Mouse (Mus musculus) bone marrow macrophage, adult 2 months (primary cell): ENCODE measurements around the gene Angel1. TPM values are rescaled to one million over a fixed set of nuclear protein-coding genes. Genes with fewer than 3 reads are reported as not detected.
A peak's percentile ranks its signal among the peaks of the same experiment; 100 is the strongest.

ENCODE experiments used
- H3K27ac ChIP-seq: 2 replicates; pipeline ENCODE4 v1.5.1; 2012; ENCODE audit warnings: low read depth, low read length; ENCODE audit not compliant: insufficient read depth
- H3K4me1 ChIP-seq: 2 replicates; pipeline ENCODE4 v1.6.1; 2012; ENCODE audit warnings: low read length; ENCODE audit not compliant: control insufficient read depth, insufficient read depth
- H3K4me3 ChIP-seq: 2 replicates; pipeline ENCODE4 v1.5.1; 2012; ENCODE audit warnings: mild to moderate bottlenecking, low read length, moderate library complexity; ENCODE audit not compliant: insufficient read depth
- CTCF ChIP-seq: IDR thresholded peaks from 2 replicates; pipeline ENCODE4 v1.5.1; 2012; ENCODE audit warnings: low read depth, mild to moderate bottlenecking, low read length, moderate library complexity
- POLR2A ChIP-seq: IDR thresholded peaks from 2 replicates; pipeline ENCODE4 v1.6.1; 2012; ENCODE audit warnings: mild to moderate bottlenecking, low read depth, low read length, borderline replicate concordance
- polyA plus RNA-seq: library from polyadenylated mRNA; stranded (reverse); fragments of >200 nt; gene quantifications from 2 replicates; pipeline ENCODE4 v1.2.4, GENCODE M21; 2012; ENCODE audit not compliant: missing spikeins, insufficient read depth, insufficient read length

Angel1 gene
- polyA plus RNA-seq, 1 experiment: 3.3 TPM

DNA sequence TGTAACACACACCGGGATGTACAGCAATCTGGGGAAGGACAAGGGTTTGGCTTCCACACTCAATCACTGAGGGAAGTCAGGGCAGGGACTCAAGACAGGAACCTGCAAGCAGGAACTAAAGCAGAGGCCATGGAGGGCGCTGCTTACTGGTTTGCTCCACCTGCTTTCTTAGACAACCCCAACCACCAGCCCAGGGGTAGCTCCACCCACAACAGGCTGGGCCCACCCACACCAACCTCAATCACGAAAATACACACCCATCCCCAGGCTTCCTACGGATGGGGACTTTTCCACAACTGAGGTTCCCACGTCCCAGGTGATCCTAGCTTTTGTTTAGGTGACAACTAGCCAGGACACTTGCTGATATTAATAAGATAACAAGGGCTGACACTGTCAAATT lies 20.4 kb downstream of the Angel1 start:
- H3K4me1 ChIP-seq: no peaks in the 10 kb centered on the region

DNA sequence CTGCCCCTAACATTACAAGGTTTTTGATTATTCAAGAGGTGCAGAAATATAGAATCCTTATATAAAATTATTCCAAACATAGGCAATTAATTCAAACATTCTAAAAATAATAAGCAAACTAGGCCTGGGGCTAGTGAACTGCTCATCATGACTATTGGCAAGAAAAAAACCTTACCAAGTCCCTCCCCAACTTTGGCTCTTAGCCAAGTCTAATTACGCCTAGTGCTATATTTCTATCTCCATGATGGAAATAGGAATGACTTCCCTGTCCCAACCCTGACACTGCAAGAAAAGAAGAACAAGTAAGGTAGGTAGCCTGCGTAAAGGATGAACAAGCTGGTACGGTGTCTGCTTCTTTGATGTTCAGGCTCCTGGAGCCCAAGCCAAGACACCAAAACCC lies 23.6 kb downstream of the Angel1 start:
- H3K4me3 ChIP-seq: no peak overlapping the region
- TF ChIP-seq CTCF (no peak), POLR2A (no peak)
- H3K4me1 ChIP-seq: no peaks in the 10 kb centered on the region
- no peak overlapping the region for H3K27ac ChIP-seq

More for the DNA sequence above, 20.4 kb downstream of the Angel1 start:
- no peak for TF ChIP-seq POLR2A
- TF ChIP-seq CTCF: no peak
- Histone ChIP-seq H3K27ac (no peak overlapping the region), H3K4me3 (no peak overlapping the region)

DNA sequence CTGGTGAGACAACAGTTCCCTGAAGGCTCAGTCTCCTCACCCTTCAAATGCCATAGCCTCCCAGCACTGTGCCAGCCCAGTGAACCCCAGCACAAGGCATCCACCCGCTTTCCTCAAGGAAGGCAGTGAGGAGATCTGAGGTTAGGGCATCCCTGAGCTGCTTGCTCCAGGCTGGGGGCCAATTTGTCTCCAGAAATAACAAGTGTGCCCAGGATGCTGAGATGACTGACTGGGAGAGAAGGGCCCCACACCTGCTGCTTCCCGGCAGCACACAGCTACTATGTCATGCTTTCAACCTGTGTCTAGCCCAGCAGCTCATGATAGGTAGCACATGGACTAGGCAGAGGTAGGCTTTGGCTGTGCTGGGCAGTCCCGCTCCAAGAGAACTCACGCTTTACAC lies 24.8 kb downstream of the Angel1 start:
- TF ChIP-seq CTCF (no peak), POLR2A (no peak)
- Histone ChIP-seq H3K4me3 (no peak overlapping the region), H3K4me1 (no peaks in the 10 kb centered on the region), H3K27ac (no peak overlapping the region)

DNA sequence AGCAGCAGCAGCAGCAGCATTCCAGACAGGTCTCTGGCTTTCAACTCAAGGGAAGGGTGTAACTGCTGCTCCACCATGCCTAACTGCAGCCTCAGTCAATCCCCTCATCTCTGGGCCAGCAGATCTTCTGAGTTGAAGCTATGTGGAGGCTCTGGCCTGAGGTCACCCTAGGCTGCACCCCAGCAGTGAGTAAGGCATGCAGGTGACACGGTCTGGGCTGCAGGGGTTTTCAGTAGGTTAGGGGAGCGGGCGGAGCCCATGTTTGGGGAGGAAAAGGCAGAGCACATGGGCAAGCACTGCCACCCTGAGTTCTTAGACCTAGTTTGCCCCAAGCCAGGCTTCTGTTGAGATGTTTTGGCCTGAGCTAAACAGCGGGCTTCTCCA lies 25.3 kb downstream of the Angel1 start:
- no peak for TF ChIP-seq POLR2A
- no peak for TF ChIP-seq CTCF
- Histone ChIP-seq H3K4me1 (peaks cover 3% of the 10 kb centered on the region), H3K4me3 (no peak overlapping the region), H3K27ac (no peak overlapping the region)

DNA sequence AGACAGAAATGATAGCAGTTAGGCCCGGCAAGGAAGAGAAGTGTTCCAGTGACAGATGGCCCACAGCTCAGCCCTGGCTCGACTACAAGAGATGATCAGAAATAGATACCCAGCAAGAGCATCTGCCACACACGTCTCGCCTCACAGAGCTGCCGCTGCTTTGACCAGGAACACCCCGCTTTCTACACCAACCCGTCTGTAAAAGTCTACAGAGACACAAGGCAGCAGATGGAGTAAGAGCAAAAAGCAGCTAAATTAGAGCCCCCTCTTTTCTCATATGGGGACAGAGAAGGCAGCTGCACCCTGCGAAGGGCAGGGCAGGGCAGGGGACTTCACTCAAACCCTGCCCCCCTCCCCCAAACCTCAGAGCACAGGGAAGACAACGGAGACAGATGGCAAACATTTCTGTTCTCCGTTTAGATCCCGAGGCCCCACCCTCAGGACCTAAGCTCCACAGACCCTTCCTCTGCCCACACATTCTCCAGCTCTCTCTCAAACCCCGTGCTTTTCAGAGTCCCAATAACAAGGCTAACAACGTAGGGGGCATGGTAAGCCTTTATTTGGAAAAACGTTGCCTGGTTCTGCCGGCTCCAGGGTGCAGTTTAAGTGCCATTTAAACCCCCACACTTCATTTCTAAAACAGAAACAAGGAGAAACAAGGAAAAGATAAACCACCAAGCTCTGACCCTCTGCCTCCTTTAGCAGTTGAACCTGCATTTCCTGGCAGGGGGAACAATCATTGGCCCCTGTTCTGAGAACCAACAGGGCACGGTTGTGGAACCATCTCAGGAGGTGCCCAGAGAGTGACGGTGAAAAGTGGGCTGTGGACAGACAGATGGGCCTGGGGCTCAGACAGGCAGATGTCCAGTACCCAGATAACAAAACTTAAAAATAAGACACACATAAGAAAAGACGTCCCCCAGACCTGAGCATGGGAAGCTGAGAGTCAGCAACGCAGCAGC lies 26.0 kb downstream of the Angel1 start:
- Histone ChIP-seq H3K4me3 (no peak overlapping the region), H3K27ac (no peak overlapping the region), H3K4me1 (peaks cover 10% of the 10 kb centered on the region)
- TF ChIP-seq POLR2A (no peak), CTCF (no peak)

DNA sequence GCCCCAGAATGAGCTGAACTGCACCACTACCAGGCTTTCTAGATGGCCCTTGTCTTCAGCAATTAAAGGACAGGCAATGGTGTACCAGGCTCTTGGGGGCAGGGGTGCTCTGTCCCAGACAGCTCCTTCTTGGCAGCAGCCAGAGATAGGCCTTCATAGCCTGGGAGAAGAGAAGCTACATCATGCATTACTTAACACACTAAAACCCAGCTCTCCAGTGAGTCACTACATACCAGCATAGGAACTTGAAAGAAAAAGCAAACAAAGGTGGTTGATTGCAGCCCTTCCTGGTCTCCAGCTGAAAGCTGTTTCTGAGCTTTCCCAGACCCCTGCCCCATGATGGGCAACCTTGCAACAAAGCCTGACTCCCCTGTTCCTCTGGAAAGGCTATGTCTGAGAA lies 27.7 kb downstream of the Angel1 start:
- peaks cover 24% of the 10 kb centered on the region for H3K4me1 ChIP-seq
- no peak overlapping the region for H3K4me3 ChIP-seq
- no peak overlapping the region for H3K27ac ChIP-seq
- TF ChIP-seq CTCF: no peak
- no peak for TF ChIP-seq POLR2A

DNA sequence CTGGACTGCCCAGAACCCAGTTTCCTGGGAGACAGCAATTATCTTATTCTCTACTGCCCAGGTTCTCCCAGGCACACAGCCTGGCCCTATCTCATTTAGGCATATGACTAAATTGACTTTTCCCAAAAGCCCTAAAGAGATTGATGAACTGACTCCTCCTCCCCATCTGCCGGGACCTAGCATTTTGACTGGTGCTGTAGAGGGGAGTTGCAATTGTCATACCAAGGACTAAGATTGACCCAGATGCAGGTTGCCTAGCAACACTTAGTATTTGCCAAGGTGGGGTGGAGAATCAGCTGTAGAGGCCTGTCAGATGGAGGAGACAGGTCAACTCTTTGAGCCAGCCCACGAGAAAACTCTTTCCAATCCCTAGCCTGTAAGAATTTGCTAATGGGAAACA lies 28.3 kb downstream of the Angel1 start:
- H3K4me1 ChIP-seq: peaks cover 29% of the 10 kb centered on the region

DNA sequence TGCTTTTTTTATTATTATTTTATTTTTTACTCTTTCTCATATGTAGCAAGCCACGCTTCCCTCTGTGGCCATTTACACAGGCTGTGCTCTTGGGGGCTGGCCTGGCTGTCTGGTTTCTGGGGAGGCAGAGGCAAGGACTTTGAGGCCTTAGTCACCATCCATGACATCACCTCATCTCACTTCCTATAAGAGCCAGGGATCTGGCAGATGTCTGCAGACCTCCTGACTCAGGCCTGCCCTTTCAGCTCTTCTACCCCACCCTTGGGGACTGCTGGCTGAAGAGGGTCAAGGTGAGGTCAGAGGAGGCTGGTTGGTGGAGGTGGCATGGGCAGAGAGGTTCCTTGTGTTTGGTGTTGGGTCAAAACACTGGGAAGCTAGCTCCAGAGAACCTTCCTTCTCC lies 31.8 kb downstream of the Angel1 start:
- H3K4me1 ChIP-seq: peaks cover 39% of the 10 kb centered on the region
- H3K27ac ChIP-seq: peak overlapping the region; percentile 32
- H3K4me3 ChIP-seq: no peak overlapping the region
- TF ChIP-seq CTCF (no peak), POLR2A (no peak)

More for the DNA sequence above, 28.3 kb downstream of the Angel1 start:
- Histone ChIP-seq H3K4me3 (no peak overlapping the region), H3K27ac (no peak overlapping the region)
- TF ChIP-seq POLR2A (no peak), CTCF (no peak)

DNA sequence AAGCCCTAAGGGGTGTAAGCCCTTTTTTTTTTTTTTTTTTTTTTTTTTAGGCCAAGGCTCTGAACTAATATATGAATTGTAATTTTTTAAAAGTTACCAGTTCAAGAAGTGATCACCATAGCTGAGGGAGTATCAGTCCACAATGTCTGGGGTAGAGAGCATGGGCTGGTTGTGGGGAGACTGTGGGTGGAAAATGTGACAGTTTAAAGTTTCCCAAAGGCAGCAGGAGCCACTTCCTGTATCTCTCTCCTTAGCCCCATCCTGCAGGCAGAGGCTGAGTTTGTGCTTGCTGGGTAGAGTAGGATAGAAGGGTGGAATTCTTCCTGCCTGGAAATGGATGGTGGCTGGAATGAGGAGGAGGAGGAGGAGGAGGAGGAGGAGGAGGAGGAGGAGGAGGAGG lies 32.9 kb downstream of the Angel1 start:
- TF ChIP-seq POLR2A: no peak
- TF ChIP-seq CTCF: no peak
- Histone ChIP-seq H3K27ac (no peak overlapping the region), H3K4me1 (peaks cover 43% of the 10 kb centered on the region), H3K4me3 (no peak overlapping the region)
